Mouse (Mus musculus) heart, postnatal 0 days (tissue): ENCODE results near the gene Hoxc9.

ENCODE experiments used
- CTCF ChIP-seq: IDR thresholded peaks from 2 replicates; pipeline ENCODE4 v1.5.1; 2016; ENCODE audit warnings: antibody characterized with exemption, control low read depth, low read depth
- EP300 ChIP-seq: IDR thresholded peaks from 2 replicates; pipeline ENCODE4 v1.6.1; 2016; ENCODE audit warnings: antibody characterized with exemption, low read depth

GRCm38 (mm10) chr15:103002821-103003448 lies 26.7 kb downstream of the Hoxc9 start:
- TF ChIP-seq CTCF (no peak), EP300 (no peak)
